Mouse (Mus musculus) midbrain, embryonic 16.5 days (tissue): ENCODE results near the gene Cnbd2. TPM values are rescaled to one million over a fixed set of nuclear protein-coding genes. Genes with fewer than 3 reads are reported as not detected.

ENCODE experiments used
- ATAC-seq: fragments of 200-750 bp; cut with Nextera tagmentation; 2 replicates; pipeline ENCODE4 v1.8.0; 2017; ENCODE audit warnings: moderate TSS enrichment
- H3K27ac ChIP-seq: fragments of 300-500 bp; sonication (generic); 2 replicates; pipeline ENCODE4 v1.5.1; 2014; ENCODE audit warnings: mild to moderate bottlenecking, low read length, mixed read lengths
- H3K27me3 ChIP-seq: fragments of 300-500 bp; sonication (generic); 2 replicates; pipeline ENCODE4 v1.6.1; 2014; ENCODE audit warnings: low read depth, low read length, mixed read lengths; ENCODE audit not compliant: control insufficient read depth, insufficient read depth
- H3K36me3 ChIP-seq: fragments of 300-500 bp; sonication (generic); 2 replicates; pipeline ENCODE4 v1.6.1; 2014; ENCODE audit warnings: mild to moderate bottlenecking, low read length, moderate library complexity, mixed read lengths; ENCODE audit not compliant: control insufficient read depth, insufficient read depth
- H3K4me1 ChIP-seq: fragments of 300-500 bp; sonication (generic); 2 replicates; pipeline ENCODE4 v1.6.1; 2014; ENCODE audit warnings: mild to moderate bottlenecking, low read length, mixed read lengths; ENCODE audit not compliant: control insufficient read depth, insufficient read depth
- H3K4me2 ChIP-seq: fragments of 300-500 bp; sonication (generic); 2 replicates; pipeline ENCODE4 v1.6.1; 2014; ENCODE audit warnings: mild to moderate bottlenecking, low read length, mixed read lengths
- H3K4me3 ChIP-seq: fragments of 300-500 bp; sonication (generic); 2 replicates; pipeline ENCODE4 v1.5.1; 2014; ENCODE audit warnings: low read depth, mild to moderate bottlenecking, low read length, moderate library complexity, mixed read lengths
- H3K9ac ChIP-seq: fragments of 300-500 bp; sonication (generic); 2 replicates; pipeline ENCODE4 v1.6.1; 2014; ENCODE audit warnings: low read depth, low read length, mixed read lengths
- H3K9me3 ChIP-seq: fragments of 300-500 bp; sonication (generic); replicated peaks from 2 replicates; pipeline ENCODE4 v1.6.1; 2014; ENCODE audit warnings: mild to moderate bottlenecking, low read length, mixed read lengths; ENCODE audit not compliant: control insufficient read depth, poor library complexity, severe bottlenecking
- WGBS: fragments of 180-500 bp; shearing (Covaris S2); extraction: QIAGEN DNeasy Blood & Tissue Kit; methylation state at CpG from one replicate; pipeline ENCODE4 v1.1.7; 2014; 5-methylcytosine and 5-hydroxymethylcytosine counted together
- microRNA-seq: library from miRNA; unstranded; fragments of <30 nt; microRNA quantifications from one replicate; pipeline ENCODE4, GENCODE M21; 2017
- polyA plus RNA-seq: library from polyadenylated mRNA; unstranded; fragments of >200 nt; fragmentation: Nextera tagmentation; extraction: Ambion mirVana; gene quantifications from 2 replicates; pipeline ENCODE4 v1.2.1, GENCODE M21; 2015

Cnbd2 gene
- polyA plus RNA-seq, 1 experiment from 2014 or later: 7.0 TPM

- Histone ChIP-seq H3K9ac (peak overlapping the region; percentile 92), H3K27ac (peak overlapping the region; percentile 97), H3K4me2 (peak overlapping the region; percentile 69), H3K36me3 (no peaks in the 10 kb centered on the region), H3K9me3 (no peaks in the 10 kb centered on the region), H3K4me1 (peaks cover 40% of the 10 kb centered on the region), H3K4me3 (peak overlapping the region; percentile 83), H3K27me3 (no peaks in the 10 kb centered on the region)
- under 1% methylated on average over 35 of the region's 36 CpGs for WGBS
- ATAC-seq: peak; percentile 82
Observed at GRCm38 (mm10) chr2:156421381-156422110, 109.4 kb downstream of the Cnbd2 start.

GRCm38 (mm10) chr2:156422631-156423030, 110.5 kb downstream of the Cnbd2 start:
- H3K27ac ChIP-seq: peak overlapping the region; percentile 97
- H3K9ac ChIP-seq: peak overlapping the region; percentile 92
- 2% methylated on average over 8 of the region's 8 CpGs for WGBS
- no peaks in the 10 kb centered on the region for H3K27me3 ChIP-seq
- no peaks in the 10 kb centered on the region for H3K9me3 ChIP-seq
- peak overlapping the region; percentile 69 for H3K4me2 ChIP-seq
- no peak for ATAC-seq
- no peaks in the 10 kb centered on the region for H3K36me3 ChIP-seq
- H3K4me1 ChIP-seq: peaks cover 40% of the 10 kb centered on the region
- peak overlapping the region; percentile 83 for H3K4me3 ChIP-seq

GRCm38 (mm10) chr2:156423672-156424071, 111.6 kb downstream of the Cnbd2 start:
- Histone ChIP-seq H3K4me2 (peak overlapping the region; percentile 69), H3K27ac (no peak overlapping the region), H3K27me3 (no peaks in the 10 kb centered on the region), H3K4me3 (no peak overlapping the region), H3K36me3 (no peaks in the 10 kb centered on the region), H3K4me1 (peaks cover 40% of the 10 kb centered on the region), H3K9ac (no peak overlapping the region), H3K9me3 (no peaks in the 10 kb centered on the region)
- ATAC-seq: no peak
- WGBS: 76% methylated on average over 4 of the region's 4 CpGs

Small RNAs within 50 kb of the gene (microRNA-seq; reads per million reads assigned to microRNA genes)
- gene Gm22758 (not detected), gene Gm22759 (not detected)

Other genes with a start within 250 kb of the Cnbd2 start
- gene Spag4, start 247.1 kb upstream of the Cnbd2 start, polyA plus RNA-seq: 7.2 and 7.8 TPM in 2 replicates
- 23.2 and 25.8 TPM in 2 replicates for gene Cpne1, start 200.3 kb upstream of the Cnbd2 start, polyA plus RNA-seq
- 26.2 and 30.1 TPM in 2 replicates for gene Rbm12, start 200.3 kb upstream of the Cnbd2 start, polyA plus RNA-seq
- gene Gm28036, start 185.2 kb upstream of the Cnbd2 start, polyA plus RNA-seq: 21.8 and 22.3 TPM in 2 replicates
- 381 and 383 TPM in 2 replicates for gene Romo1, start 168.3 kb upstream of the Cnbd2 start, polyA plus RNA-seq
- gene Nfs1, start 168.1 kb upstream of the Cnbd2 start, polyA plus RNA-seq: 35.3 and 37.6 TPM in 2 replicates
- 406 and 441 TPM in 2 replicates for gene Rbm39, start 132.1 kb upstream of the Cnbd2 start, polyA plus RNA-seq
- 132 and 136 TPM in 2 replicates for gene Phf20, start 115.8 kb upstream of the Cnbd2 start, polyA plus RNA-seq
- gene Scand1, start 405 bp downstream of the Cnbd2 start, polyA plus RNA-seq: 79.3 and 82.1 TPM in 2 replicates
- gene Epb41l1, start 108.6 kb downstream of the Cnbd2 start, polyA plus RNA-seq: 18.5 and 19.4 TPM in 2 replicates
- 46.7 and 48.2 TPM in 2 replicates for gene Aar2, start 235.3 kb downstream of the Cnbd2 start, polyA plus RNA-seq